In the genomic region with DNA sequence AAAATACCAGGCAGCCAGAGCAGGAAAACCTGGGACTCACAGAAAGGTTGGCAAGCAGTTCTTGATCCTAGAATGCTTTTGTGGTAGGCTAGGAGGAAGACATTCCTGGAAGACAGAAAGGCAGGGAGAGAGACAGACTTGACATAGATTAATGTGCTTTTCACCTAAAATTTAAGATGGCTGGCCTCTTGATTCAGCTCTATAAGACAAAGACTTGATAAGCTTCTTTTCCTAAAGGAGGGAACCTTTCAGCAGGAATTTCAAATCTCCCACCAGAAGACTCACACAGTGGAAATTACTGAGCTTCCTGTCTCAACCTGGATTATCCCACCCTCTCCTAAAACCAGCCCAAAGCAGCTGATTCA, we compare ENCODE assay signal across 20 mouse cellular contexts.
DNase-seq lines count a peak whose midpoint lies in the region; ATAC-seq and TF ChIP-seq lines count a peak whose summit lies in the region.
"Had no signal": no experiment of that assay in that cellular context is flagged by ENCODE, and none has a peak within 500 bp of the region (broad histone marks: within the 10 kb centered on the region; RNA-seq: fewer than 3 reads in every experiment).

No protein-coding gene starts in this region.

- TF ChIP-seq EP300 in ES-Bruce4 (IDR thresholded peaks at IDR 0.05; ENCODE audit: insufficient read depth, low read depth, low read length) = no peak

- H3K27me3 ChIP-seq in hindbrain, embryonic 10.5 days (ENCODE audit: insufficient read depth, poor library complexity, severe bottlenecking) = no peaks in the 10 kb centered on the region
- H3K27me3 ChIP-seq in hindbrain, embryonic 16.5 days (replicated peaks; ENCODE audit: control insufficient read depth, insufficient read depth, low read length) = no peaks in the 10 kb centered on the region
- H3K27me3 ChIP-seq in ES-Bruce4 (ENCODE audit: control insufficient read depth, insufficient read depth, low read length, poor library complexity, severe bottlenecking) = no peaks in the 10 kb centered on the region
- H3K27me3 ChIP-seq in hindbrain, embryonic 14.5 days (ENCODE audit: control insufficient read depth, insufficient read depth, low read length) = no peaks in the 10 kb centered on the region
- no peaks in the 10 kb centered on the region for H3K27me3 ChIP-seq in midbrain, postnatal 0 days (ENCODE audit: insufficient read depth, low read length)
- no peaks in the 10 kb centered on the region for H3K27me3 ChIP-seq in intestine, postnatal 0 days (replicated peaks; ENCODE audit: control insufficient read depth, insufficient read depth, low read length)
- H3K27me3 ChIP-seq: embryonic facial prominence, embryonic 12.5 days; heart, embryonic 15.5 days; intestine, embryonic 15.5 days had no signal

- peaks cover 27% of the 10 kb centered on the region for H3K4me1 ChIP-seq in hindbrain, embryonic 10.5 days (replicated peaks)
- no peaks in the 10 kb centered on the region; the same call in 1 of the 2 replicates for H3K4me1 ChIP-seq in hindbrain, embryonic 16.5 days (ENCODE audit: control insufficient read depth, insufficient read depth, low read depth, low read length)
- no peaks in the 10 kb centered on the region for H3K4me1 ChIP-seq in ES-Bruce4 (ENCODE audit: control insufficient read depth, insufficient read depth, low read length)
- H3K4me1 ChIP-seq in hindbrain, embryonic 14.5 days (replicated peaks; ENCODE audit: control insufficient read depth, insufficient read depth, low read length) = peaks cover 3% of the 10 kb centered on the region; the same call in 1 of the 2 replicates
- H3K4me1 ChIP-seq in midbrain, postnatal 0 days (ENCODE audit: insufficient read depth, low read length) = no peaks in the 10 kb centered on the region; the same call in 1 of the 2 replicates
- H3K4me1 ChIP-seq in intestine, postnatal 0 days (replicated peaks; ENCODE audit: control insufficient read depth, insufficient read depth, low read length) = no peaks in the 10 kb centered on the region
- H3K4me1 ChIP-seq: embryonic facial prominence, embryonic 12.5 days; heart, embryonic 15.5 days; intestine, embryonic 15.5 days had no signal

- no peak overlapping the region for H3K9ac ChIP-seq in hindbrain, embryonic 16.5 days (ENCODE audit: low read depth, low read length)
- H3K9ac ChIP-seq in ES-Bruce4 (ENCODE audit: low read depth, poor library complexity, severe bottlenecking) = no peak overlapping the region
- no peak overlapping the region for H3K9ac ChIP-seq in hindbrain, embryonic 14.5 days
- no peak overlapping the region for H3K9ac ChIP-seq in midbrain, postnatal 0 days (replicated peaks; ENCODE audit: low read length, poor library complexity, severe bottlenecking)
- no peak overlapping the region for H3K9ac ChIP-seq in intestine, postnatal 0 days (ENCODE audit: low read depth, low read length)
- H3K9ac ChIP-seq: embryonic facial prominence, embryonic 12.5 days; heart, embryonic 15.5 days; intestine, embryonic 15.5 days; liver, embryonic 14.5 days had no signal

- no peak overlapping the region for H3K4me2 ChIP-seq in hindbrain, embryonic 16.5 days (ENCODE audit: low read length)
- H3K4me2 ChIP-seq in hindbrain, embryonic 14.5 days (replicated peaks) = no peak overlapping the region
- H3K4me2 ChIP-seq in midbrain, postnatal 0 days (ENCODE audit: low read depth, low read length, poor library complexity, severe bottlenecking) = no peak overlapping the region
- H3K4me2 ChIP-seq in intestine, postnatal 0 days (replicated peaks; ENCODE audit: low read depth) = no peak overlapping the region
- H3K4me2 ChIP-seq: embryonic facial prominence, embryonic 12.5 days; heart, embryonic 15.5 days; intestine, embryonic 15.5 days had no signal

- no peaks in the 10 kb centered on the region for H3K36me3 ChIP-seq in hindbrain, embryonic 10.5 days
- H3K36me3 ChIP-seq in hindbrain, embryonic 16.5 days (ENCODE audit: control insufficient read depth, insufficient read depth, low read length) = no peaks in the 10 kb centered on the region
- H3K36me3 ChIP-seq in ES-Bruce4 (ENCODE audit: control insufficient read depth, insufficient read depth, low read length, poor library complexity, severe bottlenecking) = no peaks in the 10 kb centered on the region
- no peaks in the 10 kb centered on the region for H3K36me3 ChIP-seq in hindbrain, embryonic 14.5 days (replicated peaks; ENCODE audit: control insufficient read depth, insufficient read depth)
- no peaks in the 10 kb centered on the region for H3K36me3 ChIP-seq in midbrain, postnatal 0 days (ENCODE audit: insufficient read depth, low read length)
- H3K36me3 ChIP-seq in intestine, postnatal 0 days (ENCODE audit: control insufficient read depth, insufficient read depth) = no peaks in the 10 kb centered on the region
- H3K36me3 ChIP-seq: embryonic facial prominence, embryonic 12.5 days; heart, embryonic 15.5 days; intestine, embryonic 15.5 days had no signal

- H3K9me3 ChIP-seq in hindbrain, embryonic 10.5 days = no peaks in the 10 kb centered on the region
- no peaks in the 10 kb centered on the region for H3K9me3 ChIP-seq in hindbrain, embryonic 16.5 days (ENCODE audit: control insufficient read depth, low read length)
- H3K9me3 ChIP-seq in ES-Bruce4 (replicated peaks; ENCODE audit: control insufficient read depth, insufficient read depth, low read length, poor library complexity, severe bottlenecking) = peaks cover 6% of the 10 kb centered on the region
- H3K9me3 ChIP-seq in hindbrain, embryonic 14.5 days (ENCODE audit: control insufficient read depth, low read length) = no peaks in the 10 kb centered on the region
- no peaks in the 10 kb centered on the region for H3K9me3 ChIP-seq in midbrain, postnatal 0 days (ENCODE audit: low read length)
- no peaks in the 10 kb centered on the region for H3K9me3 ChIP-seq in intestine, postnatal 0 days (ENCODE audit: control insufficient read depth)
- H3K9me3 ChIP-seq: embryonic facial prominence, embryonic 12.5 days; heart, embryonic 15.5 days; intestine, embryonic 15.5 days had no signal

- H3K4me3 ChIP-seq in hindbrain, embryonic 10.5 days = no peak overlapping the region
- no peak overlapping the region for H3K4me3 ChIP-seq in hindbrain, embryonic 16.5 days (ENCODE audit: low read length)
- no peak overlapping the region for H3K4me3 ChIP-seq in ES-Bruce4 (ENCODE audit: low read depth, low read length)
- no peak overlapping the region for H3K4me3 ChIP-seq in hindbrain, embryonic 14.5 days (replicated peaks; ENCODE audit: low read length)
- no peak overlapping the region for H3K4me3 ChIP-seq in midbrain, postnatal 0 days (ENCODE audit: low read depth, low read length)
- H3K4me3 ChIP-seq in intestine, postnatal 0 days (ENCODE audit: low read depth, low read length) = no peak overlapping the region
- H3K4me3 ChIP-seq: embryonic facial prominence, embryonic 12.5 days; erythroblast, embryonic 14.5 days; heart, embryonic 15.5 days; intestine, embryonic 15.5 days had no signal

- no peak for DNase-seq in hindbrain, embryonic 10.5 days (ENCODE audit: low spot score)
- no peak for DNase-seq in hindbrain, embryonic 14.5 days (ENCODE audit: low spot score)
- DNase-seq in midbrain, postnatal 0 days (ENCODE audit: low spot score) = no peak
- DNase-seq in adrenal gland, adult 2 months = no peak
- no peak for DNase-seq in retina, embryonic 14.5 days (ENCODE audit: low spot score)
- DNase-seq: cerebellum, adult 8-10 months; gastrocnemius, postnatal 36 days; heart, postnatal 4 days; right cerebral cortex, postnatal 4 days; thymus, adult 2 months had no signal

- H3K27ac ChIP-seq in hindbrain, embryonic 10.5 days = peak overlapping the region; percentile 87
- H3K27ac ChIP-seq in hindbrain, embryonic 16.5 days (ENCODE audit: low read depth, low read length) = no peak overlapping the region
- H3K27ac ChIP-seq in ES-Bruce4 (ENCODE audit: insufficient read depth, low read length) = peak overlapping the region; percentile 95
- H3K27ac ChIP-seq in hindbrain, embryonic 14.5 days = 0 out of 2 replicates have a peak overlapping the region, but pooled peaks have one; percentile 11
- H3K27ac ChIP-seq in midbrain, postnatal 0 days (ENCODE audit: low read depth, low read length) = peak overlapping the region; percentile 14; the same call in 1 of the 2 replicates
- no peak overlapping the region for H3K27ac ChIP-seq in intestine, postnatal 0 days (ENCODE audit: low read depth, low read length)
- H3K27ac ChIP-seq: embryonic facial prominence, embryonic 12.5 days; heart, embryonic 15.5 days; intestine, embryonic 15.5 days; liver, embryonic 14.5 days; macrophage had no signal

- no peak for TF ChIP-seq CTCF in ES-Bruce4 (IDR thresholded peaks at IDR 0.05; ENCODE audit: low read depth, low read length)
- TF ChIP-seq CTCF in midbrain, postnatal 0 days (IDR thresholded peaks at IDR 0.05) = no peak
- TF ChIP-seq CTCF in intestine, postnatal 0 days (IDR thresholded peaks at IDR 0.05; ENCODE audit: low read depth) = no peak

- TF ChIP-seq POLR2A in ES-Bruce4 (IDR thresholded peaks at IDR 0.05; ENCODE audit: insufficient read depth, low read length) = no peak

- ATAC-seq in hindbrain, embryonic 16.5 days = no peak
- no peak for ATAC-seq in hindbrain, embryonic 14.5 days (ENCODE audit: low FRiP score)
- no peak for ATAC-seq in midbrain, postnatal 0 days (ENCODE audit: low FRiP score)
- no peak for ATAC-seq in intestine, postnatal 0 days
- ATAC-seq: forebrain, embryonic 16.5 days; intestine, embryonic 15.5 days had no signal

Comparison
In these comparisons a context has a peak if more than half of its experiments do, and no peak if none do; other contexts are left out.
1. H3K27ac ChIP-seq: peak in hindbrain, embryonic 10.5 days (single experiment), ES-Bruce4 (single experiment), hindbrain, embryonic 14.5 days (single experiment) and midbrain, postnatal 0 days (single experiment); none in hindbrain, embryonic 16.5 days (single experiment) and intestine, postnatal 0 days (single experiment).